ENCODE assay signal across 27 mouse cellular contexts in the genomic region with DNA sequence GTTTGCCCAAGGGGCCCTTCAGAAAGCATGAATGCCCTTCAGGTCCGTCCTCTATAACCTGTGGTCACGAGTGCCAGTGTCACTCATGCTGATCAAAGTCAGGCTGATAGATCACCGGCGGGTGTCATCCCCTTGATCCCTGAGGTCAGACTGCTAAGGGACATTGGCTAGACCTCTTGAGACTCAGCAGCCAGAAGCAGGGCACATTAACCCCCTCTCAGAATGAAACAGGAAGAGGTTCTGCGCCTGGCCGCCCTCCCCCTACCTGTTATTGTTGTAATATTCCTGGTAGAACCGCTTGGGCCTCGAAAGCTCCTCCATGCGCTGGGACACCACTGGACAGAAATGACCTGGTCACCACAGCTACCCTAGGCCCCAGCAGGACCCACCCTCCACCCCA. TPM values are rescaled to one million over a fixed set of nuclear protein-coding genes. Genes with fewer than 3 reads are reported as not detected.
DNase-seq lines count a peak whose midpoint lies in the region; TF ChIP-seq lines count a peak whose summit lies in the region.
"Had no signal": no experiment of that assay in that cellular context is flagged by ENCODE, and none has a peak within 500 bp of the region (broad histone marks: within the 10 kb centered on the region; RNA-seq: fewer than 3 reads in every experiment).

No protein-coding gene starts in this region.

- H3K9me3 ChIP-seq in heart, embryonic 10.5 days = no peaks in the 10 kb centered on the region
- H3K9me3 ChIP-seq in CH12.LX (replicated peaks; ENCODE audit: low read length) = peaks cover 2% of the 10 kb centered on the region
- H3K9me3 ChIP-seq: embryonic facial prominence, embryonic 13.5 days; forebrain, embryonic 13.5 days; heart, embryonic 13.5 days; hindbrain, embryonic 12.5 days had no signal

- TF ChIP-seq POLR2A in spleen, adult 2 months (IDR thresholded peaks at IDR 0.05; ENCODE audit: low read depth, low read length) = no peak
- TF ChIP-seq POLR2A in CH12.LX (IDR thresholded peaks at IDR 0.05; ENCODE audit: low read depth, low read length) = no peak

- no peak overlapping the region for H3K4me2 ChIP-seq in CH12.LX (ENCODE audit: insufficient read depth, low read depth, poor library complexity, severe bottlenecking)
- H3K4me2 ChIP-seq: embryonic facial prominence, embryonic 13.5 days; forebrain, embryonic 13.5 days; heart, embryonic 13.5 days; hindbrain, embryonic 12.5 days had no signal

- no peak overlapping the region for H3K27ac ChIP-seq in heart, embryonic 10.5 days
- H3K27ac ChIP-seq in spleen, adult 2 months (ENCODE audit: insufficient read depth, low read length) = no peak overlapping the region
- H3K27ac ChIP-seq in CH12.LX (ENCODE audit: insufficient read depth, low read depth) = no peak overlapping the region
- H3K27ac ChIP-seq: embryonic facial prominence, embryonic 13.5 days; forebrain, embryonic 13.5 days; heart, adult 2 months; heart, embryonic 13.5 days; hindbrain, embryonic 12.5 days had no signal

- no peak overlapping the region for H3K4me3 ChIP-seq in heart, embryonic 10.5 days
- H3K4me3 ChIP-seq in spleen, adult 2 months (ENCODE audit: extremely low read depth, insufficient read depth, insufficient read length) = no peak overlapping the region
- H3K4me3 ChIP-seq in CH12.LX (replicated peaks in 1 of 3; ENCODE audit: low read depth in 2 of 3, low read length in 2 of 3, poor library complexity in 1 of 3) = no peak overlapping the region
- H3K4me3 ChIP-seq: embryonic facial prominence, embryonic 13.5 days; forebrain, embryonic 13.5 days; heart, adult 2 months; heart, embryonic 13.5 days; hindbrain, embryonic 12.5 days had no signal

- dilution Hi-C loops in CH12.LX (cut with MboI; ENCODE audit: extremely low pct_ligation_motif_present, extremely low pct_unique_long_range_greater_than_20kb, low sequenced_read_pairs) = no loop called here

- H3K79me2 ChIP-seq in CH12.LX (replicated peaks; ENCODE audit: control insufficient read depth, extremely low read depth, insufficient read depth, poor library complexity, severe bottlenecking) = no peaks in the 10 kb centered on the region

- no peak for TF ChIP-seq RAD21 in CH12.LX (IDR thresholded peaks at IDR 0.05; ENCODE audit: low read depth, low read length)

- intact Hi-C loops in heart, postnatal 14 days (cut with DNase I) = no loop called here

- H3K36me3 ChIP-seq in heart, embryonic 10.5 days = no peaks in the 10 kb centered on the region
- H3K36me3 ChIP-seq in spleen, adult 2 months (ENCODE audit: control insufficient read depth, insufficient read depth, low read length) = no peaks in the 10 kb centered on the region
- H3K36me3 ChIP-seq in CH12.LX (replicated peaks in 1 of 2; ENCODE audit: control insufficient read depth in 1 of 2, insufficient read depth in 1 of 2, low read length in 1 of 2) = no peaks in the 10 kb centered on the region
- H3K36me3 ChIP-seq in splenic B cell, adult 2 months (ENCODE audit: control insufficient read depth, insufficient read depth, low read length, poor library complexity, severe bottlenecking) = no peaks in the 10 kb centered on the region
- H3K36me3 ChIP-seq: embryonic facial prominence, embryonic 13.5 days; heart, embryonic 13.5 days; hindbrain, embryonic 12.5 days had no signal

- DNase-seq in heart, embryonic 10.5 days (ENCODE audit: low spot score) = peak; percentile 64
- DNase-seq in heart, postnatal 14 days = no peak
- DNase-seq in spleen, adult 2 months (ENCODE audit: low read depth in 1 of 2, low spot score in 2 of 2) = peak; percentile 4 to 35
- no peak for DNase-seq in spleen, adult 12 weeks (ENCODE audit: low spot score)
- DNase-seq in CH12.LX (ENCODE audit: extremely low read depth) = peak; percentile 17
- DNase-seq in splenic B cell, adult 2 months (ENCODE audit: low read depth, low spot score) = peak; percentile 55
- DNase-seq in right cerebral cortex, postnatal 25 days = no peak
- no peak for DNase-seq in yolk sac, embryonic 10.5 days (ENCODE audit: low spot score)
- DNase-seq: adrenal gland, postnatal 14 days; cerebellum, adult 11-12 months; cerebellum, adult 9-10 months; cerebellum, postnatal 25 days; gastrocnemius, postnatal 36 days; heart, postnatal 4 days had no signal

- WGBS in heart, embryonic 10.5 days = 76% methylated on average over 9 of the region's 9 CpGs
- WGBS in spleen, adult 2 months = 46% methylated on average over 9 of the region's 9 CpGs

- in situ Hi-C loops in CH12.LX (cut with MboI; ENCODE audit: low pct_ligation_motif_present, low pct_unique_long_range_greater_than_20kb, low sequenced_read_pairs) = no loop called here

- peaks cover 26% of the 10 kb centered on the region for H3K27me3 ChIP-seq in heart, embryonic 10.5 days (ENCODE audit: insufficient read depth, poor library complexity, severe bottlenecking)
- no peaks in the 10 kb centered on the region for H3K27me3 ChIP-seq in spleen, adult 2 months (ENCODE audit: control insufficient read depth, insufficient read depth, low read length)
- H3K27me3 ChIP-seq in CH12.LX (replicated peaks) = peaks cover 12% of the 10 kb centered on the region
- no peaks in the 10 kb centered on the region for H3K27me3 ChIP-seq in splenic B cell, adult 2 months (ENCODE audit: control insufficient read depth, insufficient read depth, low read length, poor library complexity, severe bottlenecking)

- no peak overlapping the region for H3K9ac ChIP-seq in CH12.LX (ENCODE audit: insufficient read depth, low read depth)
- H3K9ac ChIP-seq: embryonic facial prominence, embryonic 13.5 days; forebrain, embryonic 13.5 days; heart, embryonic 13.5 days; hindbrain, embryonic 12.5 days had no signal

- H3K4me1 ChIP-seq in heart, embryonic 10.5 days = no peaks in the 10 kb centered on the region
- H3K4me1 ChIP-seq in spleen, adult 2 months (ENCODE audit: control insufficient read depth, insufficient read depth, insufficient read length) = peaks cover 8% of the 10 kb centered on the region; the same call in 1 of the 2 replicates
- H3K4me1 ChIP-seq in CH12.LX (ENCODE audit: control insufficient read depth in 1 of 2, insufficient read depth in 2 of 2) = peaks cover 7 to 28% of the 10 kb centered on the region in 2 experiments; a peak in 3 of 4 replicates
- H3K4me1 ChIP-seq: embryonic facial prominence, embryonic 13.5 days; forebrain, embryonic 13.5 days; heart, embryonic 13.5 days; hindbrain, embryonic 12.5 days had no signal

- no peak for TF ChIP-seq EP300 in CH12.LX (IDR thresholded peaks at IDR 0.05; ENCODE audit: low read length)

- no peak for TF ChIP-seq CTCF in spleen, adult 2 months (IDR thresholded peaks at IDR 0.05; ENCODE audit: extremely low read depth, insufficient read depth, insufficient read length, insufficient replicate concordance)
- TF ChIP-seq CTCF in CH12.LX (conservative IDR thresholded peaks at IDR 0.05 in 1 of 2, IDR thresholded peaks at IDR 0.05 in 1 of 2; ENCODE audit: low read depth in 2 of 2, low read length in 2 of 2) = no peak

TF ChIP-seq in CH12.LX, 34 proteins besides CTCF, POLR2A, EP300 and RAD21:
- no peak for TF ChIP-seq POLR2AphosphoS2 (IDR thresholded peaks at IDR 0.05; ENCODE audit: low read depth, low read length)
- TF ChIP-seq NRF1 (IDR thresholded peaks at IDR 0.05; ENCODE audit: low read depth, low read length) = no peak
- TF ChIP-seq E2F4 (IDR thresholded peaks at IDR 0.05; ENCODE audit: insufficient replicate concordance, low read depth, low read length) = no peak
- TF ChIP-seq ZC3H11A (IDR thresholded peaks at IDR 0.05; ENCODE audit: low read depth, low read length) = no peak
- TF ChIP-seq ELF1 (IDR thresholded peaks at IDR 0.05; ENCODE audit: low read depth, low read length) = peak; percentile 50; the same call in 1 of the 2 replicates

RNA-seq across cellular contexts. Expression of a gene that starts 2.7 kb away (rescaled TPM):
- polyA plus RNA-seq in heart, embryonic 10.5 days (2016; fragmentation: Nextera tagmentation; extraction: Ambion mirVana) = not detected in 2 replicates
- total RNA-seq in heart, postnatal 14 days (2021) = not detected
- 0.18 and 0.72 TPM in 2 replicates for polyA plus RNA-seq in spleen, adult 2 months (2012; rRNA removed)
- not detected in 2 replicates for total RNA-seq in CH12.LX (2012; rRNA removed)
- not detected in 2 replicates for total RNA-seq in CH12.LX (2014; rRNA removed)
- not detected in 2 replicates for polyA plus RNA-seq in CH12.LX (2012; ENCODE audit: insufficient read length, low read depth)
- total RNA-seq: adrenal gland, adult 18-20 months; adrenal gland, postnatal 14 days; gastrocnemius, adult 8-10 months; gastrocnemius, postnatal 36 days; heart, adult 2 months; heart, postnatal 4 days; MEL had no signal
- polyA plus RNA-seq: activated CD4-positive, CD25-positive, alpha-beta regulatory T cell, adult 4 months; CD4-positive, CD25-positive, alpha-beta regulatory T cell, adult 4 months; embryonic facial prominence, embryonic 13.5 days; forebrain, embryonic 13.5 days; heart, embryonic 13.5 days; heart, postnatal 0 days; hindbrain, embryonic 12.5 days; hindbrain, embryonic 16.5 days; inflammation-experienced regulatory T-cells, adult 6 months had no signal

RNA-seq across cellular contexts. Expression of a gene that starts 29.4 kb away (rescaled TPM):
- polyA plus RNA-seq in heart, embryonic 10.5 days (2016; fragmentation: Nextera tagmentation; extraction: Ambion mirVana) = not detected in 2 replicates
- not detected for total RNA-seq in heart, postnatal 14 days (2021)
- polyA plus RNA-seq in spleen, adult 2 months (2012; rRNA removed) = not detected in 2 replicates
- 0.04 TPM in 1 of 2 replicates, not detected in the other for total RNA-seq in CH12.LX (2012; rRNA removed)
- total RNA-seq in CH12.LX (2014; rRNA removed) = not detected in 2 replicates
- polyA plus RNA-seq in CH12.LX (2012; ENCODE audit: insufficient read length, low read depth) = not detected in 2 replicates
- total RNA-seq: MEL had no signal
- polyA plus RNA-seq: activated CD4-positive, CD25-positive, alpha-beta regulatory T cell, adult 4 months; CD4-positive, CD25-positive, alpha-beta regulatory T cell, adult 4 months; embryonic facial prominence, embryonic 13.5 days; heart, embryonic 13.5 days; heart, postnatal 0 days; inflammation-experienced regulatory T-cells, adult 6 months had no signal

RNA-seq across cellular contexts. Expression of a gene that starts 29.4 kb away (rescaled TPM):
- polyA plus RNA-seq in heart, embryonic 10.5 days (2016; fragmentation: Nextera tagmentation; extraction: Ambion mirVana) = 46.6 and 53.9 TPM in 2 replicates
- total RNA-seq in heart, postnatal 14 days (2021) = 10 to 100 TPM in 1 of 2 experiments, 1 to 10 TPM in 1; 9.2 to 12.4 TPM
- 63.7 and 92.1 TPM in 2 replicates for polyA plus RNA-seq in spleen, adult 2 months (2012; rRNA removed)
- total RNA-seq in CH12.LX (2012; rRNA removed) (26.7 and 27.8 TPM in 2 replicates), CH12.LX (2014; rRNA removed) (20.7 and 22.4 TPM in 2 replicates)
- polyA plus RNA-seq in CH12.LX (2012; ENCODE audit: insufficient read length, low read depth) = 25.5 and 30.2 TPM in 2 replicates

RNA-seq across cellular contexts. Expression of a gene that starts 50.8 kb away (rescaled TPM):
- polyA plus RNA-seq in heart, embryonic 10.5 days (2016; fragmentation: Nextera tagmentation; extraction: Ambion mirVana) = 16.8 and 24.1 TPM in 2 replicates
- 1 to 10 TPM; 2.4 to 3.1 TPM for total RNA-seq in heart, postnatal 14 days (2021)
- polyA plus RNA-seq in spleen, adult 2 months (2012; rRNA removed) = 6.7 and 8.9 TPM in 2 replicates
- total RNA-seq in CH12.LX (2012; rRNA removed) = 11.8 and 19.3 TPM in 2 replicates
- total RNA-seq in CH12.LX (2014; rRNA removed) = 10.6 and 11.5 TPM in 2 replicates
- 13.9 and 14.5 TPM in 2 replicates for polyA plus RNA-seq in CH12.LX (2012; ENCODE audit: insufficient read length, low read depth)

RNA-seq across cellular contexts. Expression of a gene that starts 53.3 kb away (rescaled TPM):
- 2.7 and 6.3 TPM in 2 replicates for polyA plus RNA-seq in heart, embryonic 10.5 days (2016; fragmentation: Nextera tagmentation; extraction: Ambion mirVana)
- 1 to 10 TPM; 3.5 to 4.0 TPM for total RNA-seq in heart, postnatal 14 days (2021)
- polyA plus RNA-seq in spleen, adult 2 months (2012; rRNA removed) = 1.0 and 1.3 TPM in 2 replicates
- total RNA-seq in CH12.LX (2012; rRNA removed) (not detected in 2 replicates), CH12.LX (2014; rRNA removed) (not detected in 2 replicates)
- polyA plus RNA-seq in CH12.LX (2012; ENCODE audit: insufficient read length, low read depth) = not detected in 2 replicates
- total RNA-seq: MEL had no signal
- polyA plus RNA-seq: activated CD4-positive, CD25-positive, alpha-beta regulatory T cell, adult 4 months; CD4-positive, CD25-positive, alpha-beta regulatory T cell, adult 4 months; inflammation-experienced regulatory T-cells, adult 6 months had no signal

Comparison
In these comparisons a context has a peak if more than half of its experiments do, and no peak if none do; other contexts are left out.
1. DNase-seq: peak in heart, embryonic 10.5 days (single experiment), spleen, adult 2 months (2 of 2), CH12.LX (single experiment) and splenic B cell, adult 2 months (single experiment); none in heart, postnatal 14 days (0 of 2), spleen, adult 12 weeks (single experiment), right cerebral cortex, postnatal 25 days (single experiment) and yolk sac, embryonic 10.5 days (single experiment).